Mouse (Mus musculus): ENCODE results near the gene Olig2. TPM values are rescaled to one million over a fixed set of nuclear protein-coding genes. Genes with fewer than 3 reads are reported as not detected.

The Olig2 gene
- total RNA-seq, 2 experiments from 2014 or later = not detected

- intact Hi-C loops (cut with DNase I) = no loop called here
- DNase-seq = peak; percentile 68
These were observed 44.4 kb downstream of the Olig2 start, which contains the start of gene Olig1 for GRCm38 (mm10) chr16:91269468-91270211. TSS of gene Olig1 (plus strand) at chr16:91269772.

GRCm38 (mm10) chr16:91270212-91270971 is 45.1 kb downstream of the Olig2 start:
- intact Hi-C loops (cut with DNase I) = no loop called here
- DNase-seq = peak in 1 of 2 experiments; percentile 11

- intact Hi-C loops (cut with DNase I) = no loop called here
- peak in 1 of 2 experiments; percentile 6 for DNase-seq
These were observed 45.8 kb downstream of the Olig2 start for GRCm38 (mm10) chr16:91270982-91271549.

GRCm38 (mm10) chr16:91271634-91272033 is 46.4 kb downstream of the Olig2 start:
- DNase-seq = no peak
- intact Hi-C loops (cut with DNase I) = no loop called here

Other genes with a start within 250 kb of the Olig2 start
- gene Synj1, start 214.1 kb upstream of the Olig2 start, total RNA-seq (2021) = 10 to 100 TPM; 29.0 to 30.8 TPM
- 10 to 100 TPM; 22.6 to 27.2 TPM for gene Paxbp1, start 180.9 kb upstream of the Olig2 start, total RNA-seq (2021)
- gene 4932438H23Rik, start 130.3 kb upstream of the Olig2 start, total RNA-seq (2021) = under 1 TPM in 1 of 2 experiments, not detected in 1; 0.19 TPM
- not detected for gene Olig1, start 44.3 kb downstream of the Olig2 start, total RNA-seq (2021)
- gene Ifnar2, start 147.3 kb downstream of the Olig2 start, total RNA-seq (2021) = 10 to 100 TPM; 39.1 to 42.0 TPM
- gene Gm21970, start 166.3 kb downstream of the Olig2 start, total RNA-seq (2021) = not detected
- 100 to 1,000 TPM in 1 of 2 experiments, 10 to 100 TPM in 1; 82.7 to 101 TPM for gene Il10rb, start 180.7 kb downstream of the Olig2 start, total RNA-seq (2021)

All from heart, postnatal 10 days (tissue).